Mouse (Mus musculus) urinary bladder, postnatal 14 days (tissue): Measurements from ENCODE around the gene Adprm.
"Not testable (repeated sequence)": the region's sequence is repeated elsewhere in the genome, so short reads cannot be mapped to it uniquely, and the experiment has no call there.

Experiments used
- DNase-seq: peaks from one replicate; pipeline ENCODE4 v3.0.0; 2021; ENCODE audit warnings: low spot score

The Adprm gene

GRCm38 (mm10) chr11:67023191-67023590 lies 29.2 kb downstream of the Adprm start:
- not testable (repeated sequence) for DNase-seq

- no peak for DNase-seq
Measured at GRCm38 (mm10) chr11:67022354-67023115, 29.9 kb downstream of the Adprm start.

- DNase-seq = peak; percentile 64
Measured at GRCm38 (mm10) chr11:67020948-67021347, 31.4 kb downstream of the Adprm start.

GRCm38 (mm10) chr11:67019711-67020475 lies 32.5 kb downstream of the Adprm start:
- DNase-seq = no peak

GRCm38 (mm10) chr11:67017801-67018591 lies 34.4 kb downstream of the Adprm start:
- DNase-seq = peak; percentile 62

GRCm38 (mm10) chr11:67011635-67012034 lies 40.8 kb downstream of the Adprm start:
- DNase-seq = no peak

- peak; percentile 13 for DNase-seq
Measured at GRCm38 (mm10) chr11:67010430-67010829, 42.0 kb downstream of the Adprm start.

- no peak for DNase-seq
Measured at GRCm38 (mm10) chr11:67008528-67008927, 43.9 kb downstream of the Adprm start.

GRCm38 (mm10) chr11:67007961-67008360 lies 44.4 kb downstream of the Adprm start:
- no peak for DNase-seq

- DNase-seq = no peak
Measured at GRCm38 (mm10) chr11:67002911-67003310, 49.5 kb downstream of the Adprm start.

GRCm38 (mm10) chr11:67001717-67002116 lies 50.7 kb downstream of the Adprm start:
- DNase-seq = no peak

- DNase-seq = no peak
Measured at GRCm38 (mm10) chr11:67000671-67001070, 51.7 kb downstream of the Adprm start.

- DNase-seq = peak; percentile 89
Measured at GRCm38 (mm10) chr11:66998467-66999403, 53.7 kb downstream of the Adprm start.

- no peak for DNase-seq
Measured at GRCm38 (mm10) chr11:66996446-66996845, 55.9 kb downstream of the Adprm start.

- no peak for DNase-seq
Measured at GRCm38 (mm10) chr11:66993674-66994073, 58.7 kb downstream of the Adprm start.

GRCm38 (mm10) chr11:66992150-66992549 lies 60.2 kb downstream of the Adprm start:
- DNase-seq = no peak
